Comparison of ENCODE assay signal across 14 mouse cellular contexts in genomic region chr6:54802348-54802747, GRCm38 (mm10). TPM values are rescaled to one million over a fixed set of nuclear protein-coding genes. Genes with fewer than 3 reads are reported as not detected.
A peak's percentile ranks its signal among the peaks of the same experiment; 100 is the strongest.
DNase-seq lines count a peak whose midpoint lies in the region; ATAC-seq and TF ChIP-seq lines count a peak whose summit lies in the region.
"Had no signal": no experiment of that assay in that cellular context is flagged by ENCODE, and none has a peak within 500 bp of the region (broad histone marks: within the 10 kb centered on the region; RNA-seq: fewer than 3 reads in every experiment).

No protein-coding gene starts in this region.

- TF ChIP-seq CTCF in heart, adult 2 months (IDR thresholded peaks at IDR 0.05), result no peak
- no peak for TF ChIP-seq CTCF in forebrain, postnatal 0 days (IDR thresholded peaks at IDR 0.05; ENCODE audit: low read depth)
- no peak for TF ChIP-seq CTCF in stomach, postnatal 0 days (IDR thresholded peaks at IDR 0.05; ENCODE audit: low read depth)

- peak; percentile 71 for DNase-seq in heart, adult 11 months
- no peak for DNase-seq in heart, adult 2 months
- DNase-seq in thymus, postnatal 4 days, result peak; percentile 7
- DNase-seq in thymus, postnatal 10 days (ENCODE audit: low spot score in 2 of 2), result no peak
- DNase-seq in forebrain, postnatal 0 days, result peak; percentile 84
- peak; percentile 25 for DNase-seq in stomach, postnatal 0 days (ENCODE audit: low spot score)
- no peak for DNase-seq in gastrocnemius, adult 18-20 months (ENCODE audit: low spot score)
- DNase-seq: adrenal gland, adult 8-10 months; heart, postnatal 14 days; kidney, adult 2 months had no signal

- H3K79me2 ChIP-seq in heart, adult 2 months (replicated peaks; ENCODE audit: control insufficient read depth, insufficient read depth, low read length), result no peaks in the 10 kb centered on the region

- H3K27me3 ChIP-seq in heart, adult 2 months (ENCODE audit: control insufficient read depth, insufficient read depth, low read length), result no peaks in the 10 kb centered on the region
- H3K27me3 ChIP-seq in forebrain, postnatal 0 days (ENCODE audit: insufficient read depth, low read length), result no peaks in the 10 kb centered on the region
- no peaks in the 10 kb centered on the region for H3K27me3 ChIP-seq in stomach, postnatal 0 days (ENCODE audit: control insufficient read depth, insufficient read depth, low read length)
- H3K27me3 ChIP-seq: lung, embryonic 15.5 days; neural tube, embryonic 13.5 days had no signal

- H3K36me3 ChIP-seq in heart, adult 2 months (ENCODE audit: control insufficient read depth, insufficient read depth, low read length), result no peaks in the 10 kb centered on the region
- H3K36me3 ChIP-seq in forebrain, postnatal 0 days (ENCODE audit: insufficient read depth), result no peaks in the 10 kb centered on the region
- H3K36me3 ChIP-seq in stomach, postnatal 0 days (ENCODE audit: control insufficient read depth, insufficient read depth, low read length), result no peaks in the 10 kb centered on the region
- H3K36me3 ChIP-seq: lung, embryonic 15.5 days; neural tube, embryonic 13.5 days had no signal

- H3K4me3 ChIP-seq in heart, adult 2 months, result no peak overlapping the region
- no peak overlapping the region for H3K4me3 ChIP-seq in forebrain, postnatal 0 days (ENCODE audit: low read depth, low read length)
- H3K4me3 ChIP-seq in stomach, postnatal 0 days (ENCODE audit: low read depth, low read length), result no peak overlapping the region
- H3K4me3 ChIP-seq: lung, embryonic 15.5 days; neural tube, embryonic 13.5 days had no signal

- ATAC-seq in forebrain, postnatal 0 days, result peak; percentile 91
- ATAC-seq in stomach, postnatal 0 days (ENCODE audit: low FRiP score, low TSS enrichment), result peak; percentile 32; the same call in 1 of the 2 replicates
- no peak for ATAC-seq in erythroid progenitor cell, adult 5-6 weeks (replicated peaks; ENCODE audit: low FRiP score, poor library complexity, severe bottlenecking)

- WGBS in heart, adult 2 months, result 72% methylated on average over 8 of the region's 8 CpGs
- 42% methylated on average over 8 of the region's 8 CpGs for WGBS in forebrain, postnatal 0 days
- WGBS in stomach, postnatal 0 days, result 36% methylated on average over 8 of the region's 8 CpGs

- no peak for TF ChIP-seq EP300 in heart, adult 2 months (IDR thresholded peaks at IDR 0.05; ENCODE audit: insufficient read depth, low read depth, low read length)
- no peak for TF ChIP-seq EP300 in stomach, postnatal 0 days (optimal IDR thresholded peaks at IDR 0.05)

- no peak overlapping the region for H3K4me2 ChIP-seq in forebrain, postnatal 0 days (ENCODE audit: low read depth)
- H3K4me2 ChIP-seq in stomach, postnatal 0 days (replicated peaks; ENCODE audit: low read depth), result peak overlapping the region; percentile 9; the same call in 1 of the 2 replicates
- H3K4me2 ChIP-seq: lung, embryonic 15.5 days; midbrain, embryonic 11.5 days; neural tube, embryonic 13.5 days had no signal

- H3K4me1 ChIP-seq in heart, adult 2 months (ENCODE audit: control insufficient read depth, insufficient read depth, low read length), result no peaks in the 10 kb centered on the region
- no peaks in the 10 kb centered on the region for H3K4me1 ChIP-seq in forebrain, postnatal 0 days (ENCODE audit: insufficient read depth)
- no peaks in the 10 kb centered on the region for H3K4me1 ChIP-seq in stomach, postnatal 0 days (replicated peaks; ENCODE audit: control insufficient read depth, insufficient read depth)

- no peak for TF ChIP-seq POLR2A in heart, adult 2 months (IDR thresholded peaks at IDR 0.05; ENCODE audit: insufficient read depth, low read depth, low read length)

- intact Hi-C loops in heart, adult 2 months (cut with DNase I), result no loop called here

- H3K27ac ChIP-seq in heart, adult 2 months, result no peak overlapping the region
- peak overlapping the region; percentile 50; the same call in 1 of the 2 replicates for H3K27ac ChIP-seq in forebrain, postnatal 0 days (ENCODE audit: low read depth, low read length)
- peak overlapping the region; percentile 61; the same call in 1 of the 2 replicates for H3K27ac ChIP-seq in stomach, postnatal 0 days (replicated peaks)
- H3K27ac ChIP-seq: lung, embryonic 15.5 days; neural tube, embryonic 13.5 days had no signal

- H3K9me3 ChIP-seq in forebrain, postnatal 0 days (ENCODE audit: low read length), result no peaks in the 10 kb centered on the region
- no peaks in the 10 kb centered on the region for H3K9me3 ChIP-seq in stomach, postnatal 0 days (ENCODE audit: control insufficient read depth, low read length)
- H3K9me3 ChIP-seq: lung, embryonic 15.5 days had no signal

- no peak overlapping the region for H3K9ac ChIP-seq in heart, adult 2 months (ENCODE audit: low read depth, low read length)
- H3K9ac ChIP-seq in forebrain, postnatal 0 days, result no peak overlapping the region
- H3K9ac ChIP-seq in stomach, postnatal 0 days (ENCODE audit: low read length), result no peak overlapping the region
- H3K9ac ChIP-seq: lung, embryonic 15.5 days; neural tube, embryonic 13.5 days had no signal

RNA-seq across cellular contexts. Expression of gene Znrf2, which starts 14.4 kb away (rescaled TPM):
- total RNA-seq in heart, adult 2 months (2021), result 10 to 100 TPM; 12.1 to 22.1 TPM
- 5.4 and 9.8 TPM in 2 replicates for polyA plus RNA-seq in heart, adult 2 months (2012; rRNA removed)
- 74.2 and 83.8 TPM in 2 replicates for total RNA-seq in forebrain, postnatal 0 days (2014; rRNA removed)
- 11.2 and 13.1 TPM in 2 replicates for polyA plus RNA-seq in forebrain, postnatal 0 days (2015; fragmentation: Nextera tagmentation; extraction: Ambion mirVana)
- polyA plus RNA-seq in stomach, postnatal 0 days (2015; fragmentation: Nextera tagmentation; extraction: Ambion mirVana), result 4.5 and 5.2 TPM in 2 replicates
- total RNA-seq in gastrocnemius, adult 18-20 months (2021), result 10 to 100 TPM; 13.1 to 16.3 TPM
- total RNA-seq in erythroid progenitor cell, adult 5-6 weeks (2015; ENCODE audit: low replicate concordance), result 12.6 and 15.9 TPM in 2 replicates
- 5.9 and 9.5 TPM in 2 replicates for total RNA-seq in erythroid progenitor cell, adult 5-6 weeks (2017; ENCODE audit: low replicate concordance)

Comparison
In these comparisons a context has a peak if more than half of its experiments do, and no peak if none do; other contexts are left out.
1. DNase-seq: peak in heart, adult 11 months (single experiment), thymus, postnatal 4 days (single experiment), forebrain, postnatal 0 days (single experiment) and stomach, postnatal 0 days (single experiment); none in heart, adult 2 months (0 of 2), thymus, postnatal 10 days (0 of 2) and gastrocnemius, adult 18-20 months (single experiment).